Mouse (Mus musculus) G1E (cell line): ENCODE results near the gene Mmadhc. TPM values are rescaled to one million over a fixed set of nuclear protein-coding genes. Genes with fewer than 3 reads are reported as not detected.

Experiments used
- ATAC-seq: 2 replicates; pipeline ENCODE4 v1.8.0; 2016; ENCODE audit warnings: mild to moderate bottlenecking; ENCODE audit not compliant: insufficient number of reproducible peaks, poor library complexity, low FRiP score, severe bottlenecking; ENCODE audit errors: extremely low read depth
- DNase-seq: peaks from one replicate; pipeline ENCODE4 v3.0.0; 2012; ENCODE audit warnings: low spot score
- H3K27me3 ChIP-seq: 2 replicates; pipeline ENCODE4 v1.6.1; 2012; ENCODE audit warnings: mild to moderate bottlenecking, low read length, inconsistent platforms; ENCODE audit not compliant: insufficient read depth
- H3K36me3 ChIP-seq: replicated peaks from 2 replicates; pipeline ENCODE3; 2012; ENCODE audit warnings: mild to moderate bottlenecking, inconsistent platforms
- H3K4me1 ChIP-seq: 2 replicates; pipeline ENCODE4 v1.6.1; 2012; ENCODE audit warnings: low read depth, low read length, inconsistent platforms, mixed read lengths; ENCODE audit not compliant: insufficient read depth
- H3K4me3 ChIP-seq: 2 replicates; pipeline ENCODE4 v1.5.1; 2012; ENCODE audit warnings: low read depth, mild to moderate bottlenecking, inconsistent platforms, low read length, moderate library complexity, mixed read lengths
- H3K9me3 ChIP-seq: replicated peaks from 2 replicates; pipeline ENCODE4 v1.6.1; 2012; ENCODE audit warnings: inconsistent platforms
- CTCF ChIP-seq: IDR thresholded peaks from 2 replicates; pipeline ENCODE4 v1.5.1; 2012; ENCODE audit warnings: low read depth, low read length, inconsistent platforms, mixed read lengths
- GATA1 ChIP-seq: IDR thresholded peaks from 2 replicates; pipeline ENCODE4 v1.6.1; 2012; ENCODE audit warnings: borderline replicate concordance, low read length, inconsistent platforms, mixed read lengths
- GATA2 ChIP-seq: IDR thresholded peaks from 2 replicates; pipeline ENCODE4 v1.6.1; 2012; ENCODE audit warnings: low read depth, low read length, inconsistent platforms, borderline replicate concordance
- POLR2AphosphoS5 ChIP-seq: IDR thresholded peaks from 2 replicates; pipeline ENCODE4 v1.6.1; 2012; ENCODE audit warnings: low read depth, low read length, inconsistent platforms; ENCODE audit not compliant: insufficient replicate concordance
- TAL1 ChIP-seq: conservative IDR thresholded peaks from 2 replicates; pipeline ENCODE4 v1.6.1; 2012; ENCODE audit warnings: low read depth, low read length, inconsistent platforms, mixed read lengths
- polyA plus RNA-seq: library from polyadenylated mRNA; stranded (reverse); fragments of >175 nt; gene quantifications from 2 replicates; pipeline ENCODE4 v1.2.3, GENCODE M21; 2012
- total RNA-seq, 2 experiments: library from RNA; stranded (forward) in 1 of 2; stranded (reverse) in 1 of 2; fragments of 200-1000 nt in 1 of 2; fragments of >200 nt in 1 of 2; fragmentation: Nextera tagmentation in 1 of 2; gene quantifications; 2 replicates each; pipeline ENCODE4 v1.2.3; 2014 to 2017

Gene Mmadhc
- total and polyA plus RNA-seq, 3 experiments = 21.0 to 91.2 (median 83.6) TPM

GRCm38 (mm10) chr2:50268514-50268913 is 28.1 kb downstream of the Mmadhc start:
- Histone ChIP-seq H3K36me3 (no peaks in the 10 kb centered on the region), H3K27me3 (0 out of 2 replicates have a peak, but pooled peaks cover 2% of the 10 kb centered on the region), H3K4me1 (no peaks in the 10 kb centered on the region), H3K4me3 (no peak overlapping the region), H3K9me3 (no peaks in the 10 kb centered on the region)
- ATAC-seq = no peak
- TF ChIP-seq GATA1 (no peak), POLR2AphosphoS5 (no peak), TAL1 (no peak), CTCF (no peak), GATA2 (no peak)
- no peak for DNase-seq

- TF ChIP-seq POLR2AphosphoS5 (no peak), GATA1 (no peak), GATA2 (no peak), CTCF (no peak), TAL1 (no peak)
- H3K36me3 ChIP-seq = no peaks in the 10 kb centered on the region
- no peak for ATAC-seq
- H3K4me1 ChIP-seq = no peaks in the 10 kb centered on the region
- no peak overlapping the region for H3K4me3 ChIP-seq
- DNase-seq = no peak
- 0 out of 2 replicates have a peak, but pooled peaks cover 2% of the 10 kb centered on the region for H3K27me3 ChIP-seq
- H3K9me3 ChIP-seq = no peaks in the 10 kb centered on the region
Measured at GRCm38 (mm10) chr2:50267046-50267445, 29.6 kb downstream of the Mmadhc start.

DNA sequence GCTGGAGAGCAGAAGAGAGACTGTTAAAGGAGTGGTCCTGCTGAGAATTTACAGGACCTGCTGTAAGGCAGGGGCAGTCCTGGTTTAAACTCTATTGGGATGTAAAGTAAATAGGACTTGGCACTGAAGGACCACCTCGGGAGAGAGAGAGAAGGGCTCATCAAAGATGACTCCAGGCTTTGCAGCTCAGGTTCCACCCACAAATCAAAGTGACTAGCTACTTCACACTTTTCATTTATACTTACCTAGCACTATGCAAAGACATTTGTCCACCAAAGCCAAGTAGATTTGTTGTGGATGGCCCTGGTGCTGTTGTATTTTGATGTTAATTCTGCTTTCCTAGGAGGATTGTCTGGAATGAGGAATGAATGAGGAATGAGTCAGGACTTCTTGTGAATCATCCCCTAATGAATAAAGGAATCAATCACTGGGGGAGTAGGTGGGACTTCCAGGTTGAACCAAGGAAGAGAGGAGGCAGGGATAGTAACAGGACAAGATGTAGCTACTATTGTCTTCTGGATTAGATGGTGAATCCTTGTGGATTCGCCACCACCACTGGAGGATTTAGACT is 31.3 kb downstream of the Mmadhc start:
- no peaks in the 10 kb centered on the region for H3K36me3 ChIP-seq
- H3K4me1 ChIP-seq = no peaks in the 10 kb centered on the region
- no peak overlapping the region for H3K4me3 ChIP-seq
- no peak for DNase-seq
- no peaks in the 10 kb centered on the region for H3K9me3 ChIP-seq
- TF ChIP-seq CTCF = no peak
- no peak for TF ChIP-seq TAL1
- TF ChIP-seq POLR2AphosphoS5 = no peak
- TF ChIP-seq GATA1 = no peak
- TF ChIP-seq GATA2 = no peak
- H3K27me3 ChIP-seq = 0 out of 2 replicates have a peak, but pooled peaks cover 2% of the 10 kb centered on the region
- no peak for ATAC-seq

GRCm38 (mm10) chr2:50264059-50264458 is 32.5 kb downstream of the Mmadhc start:
- TF ChIP-seq TAL1 (no peak), POLR2AphosphoS5 (no peak), CTCF (no peak), GATA2 (no peak), GATA1 (no peak)
- no peak overlapping the region for H3K4me3 ChIP-seq
- no peak for ATAC-seq

GRCm38 (mm10) chr2:50254955-50255354 is 41.6 kb downstream of the Mmadhc start:
- Histone ChIP-seq H3K36me3 (no peaks in the 10 kb centered on the region), H3K4me3 (no peak overlapping the region), H3K27me3 (no peaks in the 10 kb centered on the region), H3K4me1 (no peaks in the 10 kb centered on the region), H3K9me3 (no peaks in the 10 kb centered on the region)
- ATAC-seq (no peak), DNase-seq (no peak)
- TF ChIP-seq TAL1 = no peak
- TF ChIP-seq GATA2 = no peak
- TF ChIP-seq POLR2AphosphoS5 = no peak
- TF ChIP-seq GATA1 = no peak
- TF ChIP-seq CTCF = no peak

More at GRCm38 (mm10) chr2:50264059-50264458, 32.5 kb downstream of the Mmadhc start:
- no peak for DNase-seq
- Histone ChIP-seq H3K9me3 (no peaks in the 10 kb centered on the region), H3K36me3 (no peaks in the 10 kb centered on the region), H3K4me1 (no peaks in the 10 kb centered on the region), H3K27me3 (0 out of 2 replicates have a peak, but pooled peaks cover 2% of the 10 kb centered on the region)

DNA sequence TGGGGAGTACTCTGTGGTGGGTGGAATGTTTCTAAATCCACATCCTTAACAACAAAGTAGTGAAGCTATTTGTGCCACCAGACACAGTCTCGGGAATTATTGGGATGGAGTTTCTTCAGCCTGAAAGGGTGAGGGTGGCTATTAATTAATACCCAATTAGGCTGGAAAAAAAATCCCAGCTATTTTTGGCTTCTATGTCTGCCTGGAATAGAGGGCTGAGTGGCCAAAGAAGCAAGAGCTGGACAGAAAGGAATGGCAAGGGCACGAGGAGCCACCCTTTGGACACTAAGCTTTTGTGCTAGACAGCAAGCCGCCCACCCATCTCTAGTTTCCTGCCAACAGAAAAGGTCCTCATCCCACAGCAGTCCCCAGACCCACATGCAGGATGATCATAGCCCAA is 48.0 kb downstream of the Mmadhc start:
- Histone ChIP-seq H3K4me1 (no peaks in the 10 kb centered on the region), H3K4me3 (no peak overlapping the region), H3K36me3 (no peaks in the 10 kb centered on the region), H3K9me3 (no peaks in the 10 kb centered on the region), H3K27me3 (no peaks in the 10 kb centered on the region)
- ATAC-seq (no peak), DNase-seq (no peak)
- TF ChIP-seq GATA2 (no peak), CTCF (no peak), POLR2AphosphoS5 (no peak), TAL1 (no peak), GATA1 (no peak)

DNA sequence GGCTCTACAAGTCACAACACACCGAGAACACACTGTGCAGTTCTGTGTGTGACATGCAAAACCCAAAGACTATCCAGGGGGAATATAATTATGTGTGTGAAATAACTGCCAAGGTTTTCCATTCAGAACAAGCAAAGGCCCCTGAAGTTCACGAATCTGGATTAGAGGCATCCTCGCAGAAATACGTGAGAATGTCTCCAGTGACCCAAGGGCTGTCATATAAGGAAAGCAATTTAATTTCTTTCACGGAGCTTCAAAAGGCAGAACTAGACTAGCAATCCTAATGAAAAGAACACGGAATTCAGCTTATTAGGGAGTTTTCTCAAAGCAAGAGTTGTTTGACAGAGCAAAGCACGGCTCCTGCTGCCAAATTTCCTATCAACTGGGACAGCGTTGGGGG is 63.1 kb downstream of the Mmadhc start:
- TF ChIP-seq CTCF (no peak), TAL1 (no peak), GATA2 (no peak), GATA1 (no peak), POLR2AphosphoS5 (no peak)
- no peak for DNase-seq
- Histone ChIP-seq H3K4me1 (no peaks in the 10 kb centered on the region), H3K36me3 (no peaks in the 10 kb centered on the region), H3K4me3 (no peak overlapping the region), H3K27me3 (no peaks in the 10 kb centered on the region), H3K9me3 (no peaks in the 10 kb centered on the region)
- no peak for ATAC-seq

Other genes with a start within 250 kb of the Mmadhc start
- not detected in 2 replicates for gene Lypd6, start 230.4 kb downstream of the Mmadhc start, total RNA-seq (2014; fragmentation: Nextera tagmentation)
- not detected in 2 replicates for gene Lypd6, start 230.4 kb downstream of the Mmadhc start, total RNA-seq (2017)
- gene Lypd6, start 230.4 kb downstream of the Mmadhc start, polyA plus RNA-seq = not detected in 2 replicates